Mouse (Mus musculus) retina, adult 2 months (tissue): ENCODE measurements at regions not wholly inside any gene's neighbourhood (a gene's known extent, or its start where the extent isn't known, plus 50 kb on each side); places are given as distances from the start of the nearest gene placed in this dataset.

Source experiments
- DNase-seq: peaks from one replicate; pipeline ENCODE4 v3.0.0-alpha.2; 2012; ENCODE audit warnings: low read depth, low spot score

DNA sequence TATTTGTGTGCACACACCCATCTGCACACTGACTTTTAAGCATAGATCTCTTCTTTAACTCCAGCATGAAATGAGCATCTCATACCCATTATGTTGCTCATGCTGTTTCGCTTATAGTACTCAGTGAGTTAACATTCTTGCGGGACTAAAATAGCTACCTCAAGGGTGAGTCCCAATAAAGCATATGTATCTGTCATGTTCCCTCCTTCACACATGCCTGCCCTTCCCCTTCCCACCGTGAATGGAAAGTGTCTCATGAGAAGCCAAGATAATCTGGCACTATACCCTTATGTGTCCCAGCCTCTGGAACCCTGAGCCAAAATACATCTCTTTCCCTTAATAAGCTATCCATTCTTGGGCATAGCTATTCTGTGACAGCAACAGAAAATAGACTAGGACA is 352.3 kb downstream of the Gm826 start:
- no peak for DNase-seq

DNA sequence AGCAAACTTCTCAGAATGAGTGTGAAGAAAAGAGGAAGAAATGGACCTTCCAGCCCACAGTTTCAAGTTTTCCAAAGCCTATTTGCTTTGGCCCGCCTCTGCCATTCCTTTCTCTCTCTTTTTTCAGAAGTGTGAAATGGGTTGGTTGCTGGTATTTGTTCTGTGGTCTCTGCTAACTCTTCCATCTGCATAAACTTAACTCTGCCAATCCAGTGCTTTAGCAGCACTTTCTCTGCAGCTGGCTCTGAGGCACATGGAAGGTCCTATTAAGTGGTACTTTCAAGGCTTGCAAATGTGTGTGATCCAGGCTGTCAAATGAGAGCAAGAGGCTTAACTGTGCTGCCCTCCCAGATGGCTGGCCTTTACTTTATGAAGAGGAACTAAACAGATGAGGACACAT is 383.6 kb downstream of the Gm826 start:
- no peak for DNase-seq

DNA sequence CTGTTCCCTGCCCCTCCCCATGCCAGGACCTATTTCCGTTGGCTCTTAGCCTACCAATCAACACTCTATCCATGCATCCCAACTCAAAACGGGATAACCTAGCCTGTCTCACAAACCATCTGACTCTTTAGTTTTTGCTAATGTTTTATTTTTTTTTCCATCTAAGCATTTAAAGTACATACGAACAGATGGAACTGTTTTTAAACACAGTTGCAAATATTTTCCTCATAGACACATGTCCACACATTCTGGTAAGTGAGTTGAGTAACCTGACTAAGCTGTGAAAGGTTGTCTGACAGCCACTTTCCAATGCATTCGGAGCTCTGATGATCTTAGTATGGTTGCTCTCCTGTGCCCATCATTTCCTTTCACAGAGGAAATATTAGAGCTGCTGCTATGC is 384.9 kb downstream of the Gm826 start:
- DNase-seq: no peak

DNA sequence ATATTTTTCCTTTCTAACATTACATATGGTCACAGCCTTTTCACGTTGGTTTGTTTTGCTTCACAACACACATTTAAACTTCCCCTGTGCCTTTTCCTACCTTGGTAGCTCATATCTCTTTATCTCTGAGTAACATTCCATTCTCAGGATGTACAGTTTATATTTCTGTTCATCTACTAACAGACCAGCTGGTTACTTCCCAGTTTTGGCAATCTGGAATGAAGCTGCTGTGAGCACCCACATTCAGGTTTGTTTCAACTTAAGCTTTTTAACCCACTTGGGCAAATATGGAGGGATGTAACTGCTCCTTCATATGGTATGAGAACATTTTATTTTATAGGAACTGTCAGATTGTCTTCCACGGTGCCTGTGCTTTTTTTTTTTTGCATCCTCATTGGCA is 403.2 kb downstream of the Gm826 start:
- DNase-seq: no peak

DNA sequence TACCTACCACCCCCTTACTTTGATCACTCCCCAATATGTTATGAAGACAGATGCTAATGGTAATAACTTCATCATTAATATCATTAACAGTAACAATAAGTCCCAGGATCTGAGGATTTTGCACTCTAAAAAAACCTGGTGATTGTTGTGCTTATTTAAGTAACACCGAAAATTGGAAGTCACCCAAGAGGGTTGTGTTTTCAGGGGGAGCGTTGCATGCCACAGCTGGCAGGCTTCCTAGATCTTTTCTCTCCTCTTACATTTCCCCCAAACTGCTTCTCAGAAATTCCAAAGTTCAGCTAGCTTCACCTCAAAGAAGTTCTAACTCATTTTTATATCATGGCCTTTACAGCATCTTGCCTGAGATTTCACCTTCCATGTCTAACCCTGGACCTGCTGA is 444.3 kb downstream of the Gm826 start:
- DNase-seq: no peak

DNA sequence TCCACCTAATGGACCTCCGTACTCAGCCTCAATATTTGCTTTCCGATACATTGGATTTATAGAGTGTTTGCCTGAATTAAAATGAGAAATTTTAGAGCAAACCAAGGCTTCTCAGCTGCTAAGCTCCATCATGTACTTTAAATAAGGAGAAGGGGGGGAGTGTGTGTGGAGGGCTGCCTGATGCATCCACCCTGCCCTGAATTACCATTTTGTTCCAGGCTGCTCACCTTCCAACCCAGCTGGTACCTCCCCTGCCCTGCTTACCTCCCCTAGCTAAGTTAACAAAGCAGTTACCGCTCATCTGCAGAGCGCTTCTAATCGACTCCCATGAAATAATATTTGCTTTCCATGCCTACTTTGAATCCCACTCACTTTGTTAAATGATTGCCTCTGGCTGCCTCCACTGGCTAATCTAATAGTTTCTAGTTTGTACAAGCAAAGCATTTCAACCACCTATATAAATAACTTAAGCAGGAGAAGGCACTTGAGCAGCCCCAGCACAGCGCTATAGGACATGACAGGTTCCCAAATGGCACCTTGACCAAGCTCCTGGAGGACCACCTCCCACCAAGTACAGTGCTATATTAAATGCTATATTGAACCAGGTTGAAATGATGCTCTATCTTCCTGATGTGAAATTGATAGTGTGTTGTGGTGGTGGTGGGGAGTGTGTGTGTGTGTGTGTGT is 449.0 kb downstream of the Gm826 start:
- DNase-seq: no peak

DNA sequence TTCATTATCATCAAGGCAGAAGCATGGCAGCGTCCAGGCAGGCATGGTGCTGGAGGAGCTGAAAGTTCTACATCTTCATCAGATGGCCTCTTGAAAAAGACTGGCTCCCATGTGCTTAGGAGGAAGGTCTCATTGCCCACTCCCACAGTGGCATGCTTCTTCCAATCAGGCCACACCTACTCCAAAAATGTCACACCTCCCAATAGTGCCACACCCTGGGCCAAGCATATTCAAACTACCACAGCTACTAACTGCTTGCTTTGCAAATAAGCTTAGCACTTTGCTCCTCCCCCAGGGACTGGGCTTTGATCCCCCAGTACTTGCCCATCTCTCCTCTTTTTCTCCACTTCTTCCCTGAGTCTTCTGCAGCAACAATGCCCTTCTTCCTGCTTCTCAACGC is 467.0 kb downstream of the Gm826 start:
- no peak for DNase-seq

DNA sequence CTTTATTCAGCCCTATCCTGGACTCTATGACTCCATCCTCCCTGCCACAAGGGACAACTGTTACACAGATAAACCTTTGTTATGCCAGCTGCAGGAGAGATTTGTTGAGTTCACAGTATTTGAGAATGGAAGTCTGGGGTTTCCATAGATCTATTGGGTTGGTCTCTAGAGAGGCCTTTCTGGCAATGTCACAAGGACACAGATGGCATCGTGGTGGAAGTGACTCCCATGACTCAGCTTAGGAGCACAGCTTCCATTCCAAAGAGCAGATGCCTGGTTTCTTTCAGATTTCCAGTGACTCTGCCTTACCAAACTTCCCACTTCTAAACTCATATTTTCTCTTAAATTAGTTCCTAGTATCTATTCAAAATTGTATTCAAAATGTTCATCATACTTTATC is 467.6 kb downstream of the Gm826 start:
- DNase-seq: no peak

DNA sequence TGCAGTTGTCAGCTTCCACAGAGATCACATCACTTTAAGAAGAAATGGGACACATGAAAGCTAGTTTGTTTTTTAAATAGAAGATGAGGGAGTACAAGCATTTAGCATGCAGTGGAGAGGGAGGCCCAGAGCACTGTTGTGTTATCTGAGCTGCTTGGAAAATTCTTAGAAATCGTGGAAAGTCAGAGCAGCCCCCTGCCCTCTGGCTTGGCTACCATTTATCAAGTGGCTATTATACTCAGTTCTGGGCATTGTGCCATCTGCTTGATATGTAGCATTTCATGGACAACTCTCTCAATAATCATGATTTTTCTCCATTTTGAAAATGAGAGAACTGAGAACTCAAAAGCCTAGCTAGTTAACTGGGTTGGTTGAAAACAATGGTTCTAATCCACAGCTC is 470.8 kb downstream of the Gm826 start:
- DNase-seq: no peak

DNA sequence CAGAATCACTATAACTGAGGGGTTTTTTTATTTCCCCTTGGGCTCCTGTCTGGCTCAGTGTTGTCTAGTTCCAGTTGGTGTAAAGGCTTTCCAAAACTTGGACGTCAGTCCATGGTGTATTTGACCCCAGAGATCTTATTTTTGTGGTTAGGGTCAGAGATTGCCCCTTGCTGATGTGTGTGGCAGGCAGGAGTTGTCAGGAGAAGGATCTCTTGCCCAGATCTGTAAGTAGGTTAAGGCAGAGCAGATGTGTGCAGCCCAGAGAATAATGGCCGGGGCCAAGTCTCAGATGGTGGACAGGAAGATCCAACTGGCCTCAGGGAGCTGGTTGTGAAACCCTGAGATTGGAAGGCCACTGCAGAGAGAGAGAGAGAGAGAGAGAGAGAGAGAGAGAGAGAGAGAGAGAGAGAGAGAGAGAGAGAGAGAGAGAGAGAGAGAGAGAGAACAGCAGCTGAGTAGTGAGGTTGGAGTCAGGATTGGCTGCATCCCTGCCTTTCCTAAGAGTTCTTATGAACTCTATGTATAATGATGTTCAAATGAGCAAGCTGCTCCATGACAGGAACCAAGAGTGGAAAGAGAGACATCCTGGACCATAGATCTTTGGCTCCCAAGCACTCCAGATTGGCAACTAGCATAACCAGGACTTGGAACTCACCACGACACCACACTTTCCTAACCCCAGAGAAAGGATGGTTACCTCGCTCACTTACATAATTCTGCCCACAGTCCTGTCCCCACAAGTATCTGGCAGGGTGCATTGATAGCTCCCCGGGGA is 479.9 kb downstream of the Gm826 start:
- no peak for DNase-seq

DNA sequence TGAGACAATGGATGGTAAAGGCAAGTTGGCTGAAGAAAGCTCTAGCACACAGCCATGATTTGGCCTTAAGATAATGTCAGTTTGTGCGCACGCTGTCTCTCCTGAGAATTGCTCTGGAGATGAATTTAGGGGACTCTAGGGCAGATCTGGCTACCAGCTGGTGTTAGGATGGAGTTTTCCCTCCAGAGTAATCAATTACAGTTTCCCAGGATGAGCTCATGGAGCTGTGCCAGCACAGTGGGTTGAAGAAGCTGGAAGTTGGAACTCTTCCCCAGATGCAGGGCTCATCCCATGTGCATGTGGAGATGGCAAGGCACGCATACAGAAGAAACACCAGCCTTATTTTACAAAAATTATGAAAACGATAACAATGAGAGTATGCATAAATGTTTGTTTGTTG is 481.0 kb downstream of the Gm826 start:
- DNase-seq: no peak

DNA sequence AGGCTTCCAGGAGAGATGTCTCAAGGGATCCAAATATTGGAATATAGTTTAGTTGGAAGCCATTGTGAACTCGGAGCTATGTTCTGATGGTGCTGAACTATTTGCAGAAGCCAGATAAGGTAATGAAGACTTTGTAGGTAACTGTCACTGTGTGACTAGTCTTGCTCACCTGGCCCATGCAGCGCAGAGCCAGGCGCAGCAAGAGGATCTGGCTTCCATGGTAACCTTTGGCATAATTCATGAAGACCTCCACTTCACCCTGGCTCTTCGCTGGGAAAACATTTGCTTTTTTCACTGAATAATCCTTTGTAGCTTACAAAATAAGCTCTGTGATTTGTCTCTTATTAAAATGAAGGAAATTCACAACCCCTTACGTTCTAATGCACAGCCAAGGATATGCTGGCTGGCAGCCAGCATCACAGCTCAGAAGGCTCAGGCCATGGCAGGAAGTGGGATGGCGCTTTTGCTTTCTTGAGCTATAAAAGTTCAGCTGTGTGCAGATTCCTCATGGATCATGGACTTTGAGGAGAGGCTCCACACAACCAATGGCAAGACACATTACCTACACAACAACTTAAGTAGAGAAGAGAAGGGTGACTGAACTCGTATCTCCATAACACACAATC is 501.4 kb downstream of the Gm826 start:
- DNase-seq: no peak

DNA sequence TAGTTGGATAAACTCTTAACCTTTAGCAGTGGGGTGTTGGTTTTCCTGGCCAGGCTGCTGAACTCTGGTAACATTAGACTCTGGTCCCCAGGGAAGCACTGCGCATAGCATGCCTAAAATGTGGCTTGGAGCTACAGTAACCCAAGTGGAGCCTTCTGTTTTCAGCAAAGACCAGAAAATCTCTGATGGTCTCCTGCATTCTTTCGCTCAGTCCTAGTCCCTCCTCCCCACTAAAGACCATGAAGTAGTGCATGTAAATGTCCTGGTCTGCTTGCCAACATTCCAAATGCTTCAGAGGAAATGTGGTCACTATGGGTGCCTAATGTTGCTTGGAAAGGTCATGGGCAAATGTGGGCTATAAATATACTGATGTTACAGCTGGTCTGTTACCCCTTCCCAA is 507.5 kb downstream of the Gm826 start:
- no peak for DNase-seq

DNA sequence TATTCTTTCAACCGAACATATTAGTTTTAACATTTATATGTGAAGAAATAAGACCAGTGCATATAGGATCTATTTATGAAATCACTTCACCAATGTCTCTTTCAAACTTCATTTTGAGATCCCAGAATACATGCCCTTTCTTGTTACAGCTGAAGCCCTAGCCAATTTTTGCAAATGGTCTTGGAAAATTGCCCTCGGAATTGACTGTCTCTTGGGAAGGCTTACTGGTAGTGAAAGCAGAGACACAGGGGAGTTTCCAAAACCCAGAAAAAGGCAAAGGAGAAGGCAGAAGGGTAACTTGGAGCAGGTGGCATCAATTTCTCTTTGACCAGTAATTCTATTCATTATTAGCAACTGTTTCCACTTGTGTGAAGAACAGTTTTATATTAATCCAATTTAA is 515.4 kb downstream of the Gm826 start:
- no peak for DNase-seq

DNA sequence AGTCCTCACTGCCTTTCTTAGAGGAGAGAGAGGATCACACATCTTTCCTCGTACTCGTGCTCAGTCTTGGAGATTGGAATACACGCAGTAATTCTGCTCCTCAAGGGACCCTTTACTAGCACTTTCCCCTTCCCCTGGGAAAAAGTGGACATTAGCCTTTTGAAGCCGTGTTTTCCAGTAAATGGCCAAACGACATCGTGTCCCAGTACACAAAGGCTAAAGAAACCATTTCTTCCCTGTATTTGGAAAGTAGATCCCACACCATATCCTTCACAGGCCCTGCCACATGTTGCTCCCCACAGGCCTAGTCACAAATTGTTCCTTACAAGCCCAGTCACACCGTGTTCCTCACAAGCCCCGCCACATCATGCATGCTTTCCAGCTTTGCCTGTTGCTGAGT is 517.6 kb downstream of the Gm826 start:
- DNase-seq: no peak
